Mouse (Mus musculus) kidney, embryonic 14.5 days (tissue): ENCODE results near the gene Ccng2. TPM values are rescaled to one million over a fixed set of nuclear protein-coding genes. Genes with fewer than 3 reads are reported as not detected.

Experiments
- ATAC-seq: fragments of 200-750 bp; cut with Nextera tagmentation; 2 replicates; pipeline ENCODE4 v1.8.0; 2017; ENCODE audit warnings: moderate number of reproducible peaks, mild to moderate bottlenecking, moderate TSS enrichment, moderate library complexity; ENCODE audit not compliant: low FRiP score, low TSS enrichment
- H3K27ac ChIP-seq: fragments of 300-500 bp; sonication (generic); 2 replicates; pipeline ENCODE4 v1.5.1; 2014; ENCODE audit warnings: low read depth, mild to moderate bottlenecking, low read length, moderate library complexity, mixed read lengths
- H3K27me3 ChIP-seq: fragments of 300-500 bp; sonication (generic); 2 replicates; pipeline ENCODE4 v1.6.1; 2014; ENCODE audit warnings: mild to moderate bottlenecking, low read length; ENCODE audit not compliant: control insufficient read depth, insufficient read depth
- H3K36me3 ChIP-seq: fragments of 300-500 bp; sonication (generic); 2 replicates; pipeline ENCODE4 v1.6.1; 2014; ENCODE audit warnings: low read length, mixed read lengths; ENCODE audit not compliant: control insufficient read depth, insufficient read depth
- H3K4me1 ChIP-seq: fragments of 300-500 bp; sonication (generic); 2 replicates; pipeline ENCODE4 v1.6.1; 2014; ENCODE audit warnings: low read length, mixed read lengths; ENCODE audit not compliant: control insufficient read depth, insufficient read depth
- H3K4me2 ChIP-seq: fragments of 300-500 bp; sonication (generic); replicated peaks from 2 replicates; pipeline ENCODE4 v1.6.1; 2014; ENCODE audit warnings: low read depth, mild to moderate bottlenecking, low read length
- H3K4me3 ChIP-seq: fragments of 300-500 bp; sonication (generic); 2 replicates; pipeline ENCODE4 v1.5.1; 2014; ENCODE audit warnings: mild to moderate bottlenecking, low read length
- H3K9ac ChIP-seq: fragments of 300-500 bp; sonication (generic); 2 replicates; pipeline ENCODE4 v1.6.1; 2014; ENCODE audit warnings: low read depth, mild to moderate bottlenecking, low read length, moderate library complexity
- H3K9me3 ChIP-seq: fragments of 300-500 bp; sonication (generic); 2 replicates; pipeline ENCODE4 v1.6.1; 2016; ENCODE audit warnings: low read length; ENCODE audit not compliant: control insufficient read depth
- WGBS: fragments of 180-500 bp; shearing (Covaris S2); extraction: QIAGEN DNeasy Blood & Tissue Kit; methylation state at CpG from one replicate; pipeline ENCODE4 v1.1.7; 2014; 5-methylcytosine and 5-hydroxymethylcytosine counted together
- polyA plus RNA-seq: library from polyadenylated mRNA; unstranded; fragments of >200 nt; fragmentation: Nextera tagmentation; extraction: Ambion mirVana; gene quantifications from 2 replicates; pipeline ENCODE4 v1.2.1, GENCODE M21; 2014

Gene Ccng2
- polyA plus RNA-seq, 1 experiment from 2014 or later = 69.4 TPM

DNA sequence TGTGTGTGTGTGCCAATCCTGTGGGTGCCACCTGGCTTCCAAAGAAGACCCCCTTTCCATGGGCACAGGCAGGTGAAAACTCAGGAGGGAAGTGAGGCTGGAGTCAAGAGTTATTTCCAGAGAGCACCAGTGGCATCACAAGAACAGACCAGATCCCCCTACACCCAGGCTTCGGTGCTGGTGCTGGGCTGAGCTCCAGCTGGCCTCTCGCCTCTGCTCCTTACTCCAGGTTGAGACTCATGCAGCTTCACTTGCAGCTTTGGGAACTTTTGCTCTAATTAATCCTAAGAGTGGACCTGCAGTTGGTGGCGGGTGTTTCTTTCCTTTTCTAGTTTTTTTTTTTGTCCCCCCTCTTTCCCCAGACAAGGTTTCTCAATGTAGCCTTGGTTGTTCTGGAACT is 30.3 kb downstream of the Ccng2 start:
- Histone ChIP-seq H3K27me3 (no peaks in the 10 kb centered on the region), H3K27ac (no peak overlapping the region), H3K9ac (no peak overlapping the region), H3K4me1 (no peaks in the 10 kb centered on the region), H3K36me3 (no peaks in the 10 kb centered on the region), H3K4me3 (no peak overlapping the region), H3K4me2 (no peak overlapping the region), H3K9me3 (peaks cover 14% of the 10 kb centered on the region; the same call in 1 of the 2 replicates)
- no peak for ATAC-seq
- 85% methylated on average over 3 of the region's 3 CpGs for WGBS

DNA sequence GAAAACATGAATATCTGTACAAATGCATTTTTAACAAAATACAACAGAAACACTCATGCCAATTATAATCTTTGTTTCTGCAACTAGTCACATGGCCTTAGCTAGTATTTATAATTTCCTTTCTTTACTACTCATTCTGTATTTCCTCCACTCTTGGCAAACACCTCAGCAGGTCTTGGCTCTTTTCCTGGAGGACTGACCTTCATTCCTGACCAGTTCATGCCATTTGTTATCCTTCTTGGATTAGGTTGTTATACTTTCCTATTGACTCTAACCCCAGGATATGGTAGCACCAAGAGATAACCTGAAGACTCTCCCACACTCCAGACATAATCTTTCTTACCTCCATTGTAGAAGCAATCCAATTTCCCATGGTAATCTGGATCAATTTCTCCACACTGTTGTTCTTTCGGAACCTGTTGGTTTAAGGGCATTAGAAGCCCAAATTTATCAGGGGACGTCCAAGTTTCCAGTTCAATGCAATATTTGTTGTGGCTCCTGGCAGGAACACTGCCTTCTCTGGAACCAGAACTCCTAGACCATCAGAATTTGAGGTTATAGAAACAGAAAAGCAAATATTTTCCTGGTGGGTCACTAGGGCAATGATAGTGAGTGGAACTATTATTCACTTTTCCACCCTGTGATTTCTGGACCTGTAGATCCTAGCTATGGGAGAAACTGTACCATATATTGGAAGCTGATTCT is 38.2 kb downstream of the Ccng2 start:
- no peak overlapping the region for H3K4me3 ChIP-seq
- H3K27me3 ChIP-seq = no peaks in the 10 kb centered on the region
- no peaks in the 10 kb centered on the region for H3K4me1 ChIP-seq
- ATAC-seq = no peak
- H3K36me3 ChIP-seq = no peaks in the 10 kb centered on the region
- peaks cover 6% of the 10 kb centered on the region; the same call in 1 of the 2 replicates for H3K9me3 ChIP-seq
- no peak overlapping the region for H3K4me2 ChIP-seq
- WGBS = 87% methylated on average over 2 of the region's 2 CpGs
- H3K27ac ChIP-seq = no peak overlapping the region
- no peak overlapping the region for H3K9ac ChIP-seq

DNA sequence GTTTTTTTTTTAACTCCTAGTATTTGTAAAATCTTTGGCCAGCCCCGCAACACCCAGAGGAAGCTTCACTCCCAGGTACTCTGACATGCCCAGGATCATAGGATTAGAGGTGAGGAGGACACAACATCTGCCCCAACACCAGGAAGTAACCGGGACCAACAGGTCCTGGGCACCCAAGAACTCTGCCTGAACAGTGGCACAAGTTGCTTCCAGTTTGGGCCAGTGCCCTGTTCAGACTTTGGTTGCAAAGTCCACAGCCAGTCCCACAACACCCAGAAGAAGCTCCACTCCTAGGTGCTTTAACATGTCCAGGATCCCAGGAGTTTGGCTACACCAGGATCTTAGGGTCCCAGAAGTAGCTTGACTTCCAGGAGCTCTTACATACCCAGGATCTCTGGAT is 41.9 kb downstream of the Ccng2 start:
- H3K36me3 ChIP-seq = no peaks in the 10 kb centered on the region

DNA sequence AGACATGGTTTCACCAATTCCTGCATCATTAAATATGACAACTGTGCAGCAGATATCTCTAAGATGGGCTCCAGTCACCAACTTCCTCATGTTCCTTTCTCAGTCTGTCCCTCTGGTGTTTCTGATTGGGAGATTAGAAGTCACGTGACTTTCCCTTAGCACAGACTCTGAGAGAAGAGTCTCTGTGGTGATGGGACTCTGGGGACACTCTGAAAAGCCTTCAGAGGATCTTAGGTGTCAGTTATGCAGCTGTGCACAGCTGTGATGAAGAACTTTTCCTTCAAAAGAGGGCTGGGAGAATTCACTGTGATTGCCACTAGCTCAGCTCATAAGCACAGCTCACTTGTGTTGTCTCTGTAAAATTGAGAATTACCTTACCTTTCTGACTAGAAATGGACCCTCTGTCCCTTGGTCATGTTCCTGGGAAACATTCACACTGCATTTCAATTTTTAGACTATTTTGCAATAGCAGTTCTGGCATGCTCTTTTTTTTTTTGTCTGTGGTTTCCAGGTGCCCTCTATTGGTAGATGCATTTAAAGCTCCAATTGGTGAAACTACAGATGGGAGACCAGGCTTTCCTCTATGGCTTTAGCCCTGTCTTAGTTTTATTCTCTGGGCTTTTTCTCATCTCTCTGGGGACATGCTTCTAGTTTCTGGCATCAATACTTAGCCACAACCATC is 56.4 kb downstream of the Ccng2 start:
- 44% methylated on average over 1 of the region's 1 CpGs for WGBS
- Histone ChIP-seq H3K9me3 (no peaks in the 10 kb centered on the region), H3K27ac (no peak overlapping the region), H3K4me3 (no peak overlapping the region), H3K9ac (no peak overlapping the region), H3K4me2 (no peak overlapping the region), H3K27me3 (no peaks in the 10 kb centered on the region), H3K36me3 (no peaks in the 10 kb centered on the region), H3K4me1 (no peaks in the 10 kb centered on the region)
- no peak for ATAC-seq

More for the DNA sequence above, 41.9 kb downstream of the Ccng2 start:
- H3K4me2 ChIP-seq = no peak overlapping the region
- no peaks in the 10 kb centered on the region for H3K27me3 ChIP-seq
- no peak for ATAC-seq
- H3K9ac ChIP-seq = no peak overlapping the region
- no peak overlapping the region for H3K4me3 ChIP-seq
- whole genome bisulfite sequencing = 87% methylated on average over 2 of the region's 2 CpGs
- no peaks in the 10 kb centered on the region for H3K9me3 ChIP-seq
- H3K4me1 ChIP-seq = no peaks in the 10 kb centered on the region
- H3K27ac ChIP-seq = no peak overlapping the region

Other genes starting within 250 kb of the Ccng2 start
- 1.4 and 1.7 TPM in 2 replicates for gene Sowahb, start 222.2 kb upstream of the Ccng2 start, polyA plus RNA-seq
- 131 and 224 TPM in 2 replicates for gene Sept11, start 173.8 kb upstream of the Ccng2 start, polyA plus RNA-seq
- gene Ccni, start 60.8 kb upstream of the Ccng2 start, polyA plus RNA-seq = 132 and 159 TPM in 2 replicates
- gene 2010109A12Rik, start 60.7 kb upstream of the Ccng2 start, polyA plus RNA-seq = 1.1 and 1.4 TPM in 2 replicates